Mouse (Mus musculus) forebrain, embryonic 13.5 days (tissue): ENCODE measurements around the gene Dync1h1. TPM values are rescaled to one million over a fixed set of nuclear protein-coding genes. Genes with fewer than 3 reads are reported as not detected.
"Not testable (repeated sequence)": the region's sequence is repeated elsewhere in the genome, so short reads cannot be mapped to it uniquely, and the experiment has no call there.

ENCODE experiments used
- ATAC-seq: fragments of 200-750 bp; cut with Nextera tagmentation; 2 replicates; pipeline ENCODE4 v1.8.0; 2017
- H3K27ac ChIP-seq: fragments of 300-500 bp; sonication (generic); 2 replicates; pipeline ENCODE4 v1.5.1; 2015; ENCODE audit warnings: inconsistent platforms, mild to moderate bottlenecking, moderate library complexity
- H3K27me3 ChIP-seq: fragments of 300-500 bp; sonication (generic); 2 replicates; pipeline ENCODE4 v1.6.1; 2015; ENCODE audit warnings: mild to moderate bottlenecking, inconsistent platforms
- H3K36me3 ChIP-seq: fragments of 300-500 bp; sonication (generic); 2 replicates; pipeline ENCODE4 v1.6.1; 2015; ENCODE audit warnings: mild to moderate bottlenecking, inconsistent platforms; ENCODE audit not compliant: poor library complexity, severe bottlenecking
- H3K4me1 ChIP-seq: fragments of 300-500 bp; sonication (generic); 2 replicates; pipeline ENCODE4 v1.6.1; 2015; ENCODE audit warnings: inconsistent platforms
- H3K4me2 ChIP-seq: fragments of 300-500 bp; sonication (generic); 2 replicates; pipeline ENCODE4 v1.6.1; 2015; ENCODE audit warnings: inconsistent platforms, mild to moderate bottlenecking, moderate library complexity
- H3K4me3 ChIP-seq: fragments of 300-500 bp; sonication (generic); 2 replicates; pipeline ENCODE4 v1.5.1; 2015; ENCODE audit warnings: mild to moderate bottlenecking, inconsistent platforms
- H3K9ac ChIP-seq: fragments of 300-500 bp; sonication (generic); 2 replicates; pipeline ENCODE4 v1.6.1; 2015; ENCODE audit warnings: mild to moderate bottlenecking, inconsistent platforms
- H3K9me3 ChIP-seq: fragments of 300-500 bp; sonication (generic); replicated peaks from 2 replicates; pipeline ENCODE4 v1.6.1; 2016; ENCODE audit warnings: inconsistent platforms
- WGBS: fragments of 180-500 bp; shearing (Covaris S2); methylation state at CpG from one replicate; pipeline ENCODE4 v1.1.7; 2015; 5-methylcytosine and 5-hydroxymethylcytosine counted together
- polyA plus RNA-seq: library from polyadenylated mRNA; unstranded; fragments of >200 nt; fragmentation: Nextera tagmentation; extraction: Ambion mirVana; gene quantifications from 2 replicates; pipeline ENCODE4 v1.2.1, GENCODE M21; 2015

Dync1h1 gene
- polyA plus RNA-seq, 1 experiment from 2014 or later = 76.3 TPM

DNA sequence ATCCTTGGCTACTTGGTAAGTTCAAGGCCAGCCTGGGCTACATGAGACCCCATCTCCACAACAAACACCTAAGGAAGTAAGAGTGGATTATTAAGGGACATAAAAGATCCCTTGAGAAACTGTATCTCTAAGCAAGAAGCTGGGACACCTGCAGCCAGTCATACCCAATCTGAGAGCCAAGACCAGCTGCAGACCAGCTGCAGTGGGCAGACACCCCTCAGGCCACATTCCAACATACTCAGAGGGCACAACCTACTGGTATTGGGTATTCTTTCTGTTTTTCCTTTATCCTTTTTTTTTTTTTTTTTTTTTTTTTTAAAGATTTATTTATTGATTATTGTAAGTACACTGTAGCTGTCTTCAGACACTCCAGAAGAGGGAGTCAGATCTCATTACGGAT is 82.3 kb downstream of the Dync1h1 start:
- H3K4me2 ChIP-seq = no peak overlapping the region
- no peak overlapping the region for H3K9ac ChIP-seq
- no peaks in the 10 kb centered on the region for H3K27me3 ChIP-seq
- no peak overlapping the region for H3K4me3 ChIP-seq
- no peaks in the 10 kb centered on the region for H3K9me3 ChIP-seq
- peaks cover 31% of the 10 kb centered on the region for H3K36me3 ChIP-seq
- H3K4me1 ChIP-seq = peaks cover 11% of the 10 kb centered on the region; the same call in 1 of the 2 replicates
- no CpG with 5 or more reads among the region's 1 CpGs for WGBS
- no peak for ATAC-seq
- H3K27ac ChIP-seq = no peak overlapping the region

DNA sequence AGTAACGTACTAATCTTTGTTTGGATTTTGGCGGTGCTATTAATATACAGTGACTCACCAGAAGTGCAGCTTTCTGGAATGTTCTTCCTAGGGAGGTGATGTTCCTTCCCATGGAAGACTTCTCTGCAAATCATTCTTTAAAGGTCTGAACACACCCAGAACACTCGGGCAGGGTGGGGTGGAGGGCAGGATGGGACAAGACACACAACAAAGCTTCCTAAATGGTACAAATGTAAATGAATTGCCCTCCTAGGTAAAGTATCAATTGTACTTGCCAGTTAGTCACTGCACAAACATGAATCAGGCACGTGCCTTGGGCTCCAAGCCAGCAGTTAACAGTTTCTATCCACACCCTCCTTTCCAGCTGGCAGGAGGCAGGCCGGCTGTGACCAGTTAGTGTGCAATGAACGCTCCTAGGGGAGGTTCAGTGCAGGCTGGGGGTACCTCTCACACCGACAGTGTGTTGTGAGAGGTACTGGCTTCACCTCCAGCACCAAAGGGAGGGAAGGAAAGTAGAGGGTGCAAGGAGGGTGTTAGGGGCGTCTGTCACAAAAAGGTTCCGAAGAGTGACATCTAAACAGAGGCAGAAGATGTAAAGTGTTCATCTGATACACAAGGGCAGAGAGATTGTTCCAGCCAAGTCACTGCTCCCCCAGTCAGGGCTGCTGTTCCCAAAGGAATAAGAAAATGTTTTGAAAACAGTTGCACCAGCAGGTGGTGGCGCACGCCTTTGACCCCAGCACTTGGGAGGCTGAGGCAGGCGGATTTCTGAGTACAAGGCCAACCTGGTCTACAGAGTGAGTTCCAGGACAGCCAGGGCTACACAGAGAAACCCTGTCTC is 86.9 kb downstream of the Dync1h1 start:
- H3K27ac ChIP-seq = peak overlapping the region; percentile 40; the same call in 1 of the 2 replicates
- H3K36me3 ChIP-seq = peaks cover 67% of the 10 kb centered on the region
- peak; percentile 57; the same call in 1 of the 2 replicates for ATAC-seq
- H3K4me2 ChIP-seq = no peak overlapping the region
- H3K27me3 ChIP-seq = no peaks in the 10 kb centered on the region
- H3K4me1 ChIP-seq = peaks cover 7% of the 10 kb centered on the region; the same call in 1 of the 2 replicates
- H3K9ac ChIP-seq = no peak overlapping the region
- no peaks in the 10 kb centered on the region for H3K9me3 ChIP-seq
- 73% methylated on average over 12 of the region's 12 CpGs for WGBS
- no peak overlapping the region for H3K4me3 ChIP-seq

DNA sequence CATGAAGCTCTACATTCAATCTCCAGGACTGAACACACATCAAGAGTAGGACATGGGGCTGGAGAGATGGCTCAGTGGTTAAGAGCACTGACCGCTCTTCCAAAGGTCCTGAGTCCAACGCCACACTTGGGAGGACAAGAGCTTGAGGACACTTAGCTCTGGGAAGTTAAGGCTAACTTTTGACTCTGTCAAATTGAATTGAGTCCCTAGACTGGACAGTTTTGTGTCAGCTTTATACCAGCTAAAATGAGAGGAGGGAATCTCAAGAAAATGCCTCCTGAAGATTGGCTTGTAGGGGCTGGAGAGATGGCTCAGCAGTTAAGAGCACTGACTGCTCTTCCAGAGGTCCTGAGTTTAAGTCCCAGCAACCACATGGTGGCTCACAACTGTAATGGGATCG is 87.7 kb downstream of the Dync1h1 start:
- Histone ChIP-seq H3K36me3 (peaks cover 73% of the 10 kb centered on the region), H3K4me1 (peaks cover 13% of the 10 kb centered on the region; the same call in 1 of the 2 replicates)
- 86% methylated on average over 3 of the region's 3 CpGs for WGBS
- H3K4me2 ChIP-seq, H3K27ac ChIP-seq, H3K9me3 ChIP-seq, ATAC-seq, H3K4me3 ChIP-seq, H3K9ac ChIP-seq, H3K27me3 ChIP-seq: not testable (repeated sequence)

DNA sequence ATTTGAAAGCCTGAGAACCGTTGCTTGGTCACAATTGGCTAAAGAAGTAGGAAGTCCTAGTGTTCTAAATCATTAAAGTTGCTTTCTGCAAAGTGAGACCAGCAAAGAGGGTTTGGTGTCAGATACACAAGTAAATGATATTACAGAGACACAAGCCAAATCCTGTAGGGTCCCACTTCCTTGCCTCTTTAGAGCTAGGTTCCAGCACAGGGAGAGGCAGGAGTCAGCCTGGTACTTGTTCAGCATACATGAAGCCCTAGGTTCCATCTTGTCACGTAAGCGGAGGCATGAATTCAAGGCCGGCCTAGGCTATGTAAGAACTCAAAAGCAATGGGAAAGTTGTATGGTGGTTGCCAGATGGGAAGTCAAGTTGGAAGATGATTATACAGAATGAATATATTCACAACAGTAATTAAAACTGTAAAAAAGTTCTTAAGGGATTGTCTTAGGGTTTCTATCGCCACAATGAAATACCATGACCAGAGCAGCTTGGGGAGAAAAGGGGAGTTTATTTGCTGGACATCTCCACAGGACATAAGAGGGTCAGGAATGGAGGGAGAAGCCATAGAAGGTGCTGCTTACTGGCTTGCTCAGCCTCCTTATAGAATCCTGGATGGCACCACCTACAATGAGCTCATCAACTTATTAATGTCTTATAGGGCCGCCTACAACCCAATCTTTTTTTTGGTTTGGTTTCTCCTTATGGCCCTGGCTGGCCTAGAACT is 88.8 kb downstream of the Dync1h1 start:
- Histone ChIP-seq H3K9ac (no peak overlapping the region), H3K9me3 (no peaks in the 10 kb centered on the region), H3K4me1 (peaks cover 22% of the 10 kb centered on the region), H3K27ac (no peak overlapping the region), H3K4me3 (no peak overlapping the region), H3K36me3 (peaks cover 81% of the 10 kb centered on the region), H3K27me3 (no peaks in the 10 kb centered on the region), H3K4me2 (no peak overlapping the region)
- ATAC-seq = no peak
- 87% methylated on average over 6 of the region's 6 CpGs for WGBS

DNA sequence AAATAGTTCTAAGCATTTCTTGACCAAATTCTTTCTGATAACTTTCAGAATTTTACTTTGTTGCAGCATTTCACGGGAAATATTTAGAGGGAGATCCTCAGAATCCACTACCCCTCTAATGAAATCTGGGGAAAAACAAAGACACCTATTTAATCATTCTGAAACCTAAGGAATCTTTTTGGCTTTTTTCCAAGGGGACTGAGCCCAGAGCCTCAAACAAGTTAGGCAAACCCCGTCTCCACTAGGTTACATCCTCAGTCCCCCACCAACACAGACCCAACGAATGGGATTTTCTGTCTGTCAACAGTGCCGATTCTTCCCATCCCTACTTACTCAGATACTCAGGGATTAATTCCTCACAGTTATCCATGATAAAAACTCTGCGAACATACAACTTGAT is 92.1 kb downstream of the Dync1h1 start:
- H3K4me3 ChIP-seq, H3K9me3 ChIP-seq, H3K9ac ChIP-seq, H3K27me3 ChIP-seq, ATAC-seq, H3K27ac ChIP-seq: not testable (repeated sequence)
- Histone ChIP-seq H3K4me1 (peaks cover 21% of the 10 kb centered on the region), H3K4me2 (peak overlapping the region; percentile 24; the same call in 1 of the 2 replicates), H3K36me3 (peaks cover 53% of the 10 kb centered on the region)
- 58% methylated on average over 5 of the region's 5 CpGs for WGBS

DNA sequence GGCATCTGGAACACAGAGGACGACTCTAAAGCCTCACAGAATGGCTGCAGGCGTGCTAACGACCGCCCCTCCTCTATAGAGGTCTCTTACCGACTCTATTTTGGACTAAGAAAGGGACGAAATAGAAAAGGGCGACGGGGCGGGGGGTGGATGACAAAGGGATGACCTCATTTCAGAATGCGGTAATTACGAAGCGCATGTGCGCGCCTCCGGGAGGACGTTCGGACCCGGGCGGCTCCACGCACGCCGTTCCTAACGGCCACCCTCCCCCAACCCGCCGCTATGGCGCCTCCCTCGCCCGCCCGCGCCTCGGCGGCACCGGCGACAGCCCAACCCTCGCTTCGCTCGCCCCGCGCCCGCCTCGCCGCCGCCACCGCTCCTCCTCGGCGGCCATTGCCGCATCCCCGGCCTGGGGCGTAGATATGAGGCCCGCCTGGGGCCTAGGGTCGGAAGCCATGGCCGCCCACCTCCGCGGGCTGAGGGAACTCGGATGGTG is 94.5 kb downstream of the Dync1h1 start:
- Histone ChIP-seq H3K36me3 (peaks cover 29% of the 10 kb centered on the region), H3K9me3 (no peaks in the 10 kb centered on the region), H3K27ac (peak overlapping the region; percentile 97), H3K4me3 (peak overlapping the region; percentile 98), H3K27me3 (peaks cover 3% of the 10 kb centered on the region; the same call in 1 of the 2 replicates), H3K4me1 (peaks cover 20% of the 10 kb centered on the region), H3K4me2 (peak overlapping the region; percentile 68), H3K9ac (peak overlapping the region; percentile 99)
- under 1% methylated on average over 48 of the region's 55 CpGs for WGBS
- peak; percentile 36; the same call in 1 of the 2 replicates for ATAC-seq

DNA sequence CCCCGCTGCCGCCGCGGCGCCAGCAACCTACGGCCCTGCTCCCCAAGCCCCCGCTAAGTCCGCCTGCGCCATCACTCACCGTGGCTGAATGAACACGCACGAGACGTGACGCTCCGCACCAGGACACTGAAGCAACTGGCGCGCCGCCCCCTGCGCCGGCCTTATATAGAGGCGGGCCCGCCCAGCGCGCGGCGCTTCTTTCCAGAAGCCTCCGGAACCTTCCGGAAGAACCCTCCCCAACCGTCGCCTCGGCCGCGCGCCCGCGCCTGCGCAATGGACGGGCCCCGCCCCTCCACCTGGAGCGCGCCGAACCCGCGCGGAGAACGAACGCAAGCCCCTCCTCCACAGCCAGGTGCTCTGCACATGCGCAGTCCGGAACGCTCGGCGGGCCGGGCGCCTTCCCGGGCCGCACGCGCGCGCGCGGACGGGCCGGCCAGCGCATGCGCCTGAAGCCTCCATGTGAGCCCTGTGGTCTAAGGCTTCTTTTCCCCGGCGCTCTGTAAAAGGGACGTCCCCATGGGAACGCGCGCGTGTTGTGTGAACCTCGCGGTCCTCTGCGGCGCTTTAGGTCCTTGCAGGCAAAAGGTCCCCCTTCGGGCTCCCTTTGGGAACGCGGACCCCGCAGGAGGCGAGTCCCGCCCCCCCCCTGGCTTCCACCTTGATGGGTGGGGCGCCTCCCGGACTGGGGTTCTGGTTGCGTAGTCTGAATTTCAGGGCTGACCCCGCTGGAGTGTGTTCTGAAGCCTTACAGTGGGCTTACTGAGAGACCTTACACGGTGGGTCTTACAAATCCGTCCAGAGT is 95.1 kb downstream of the Dync1h1 start:
- H3K9me3 ChIP-seq = no peaks in the 10 kb centered on the region
- peak overlapping the region; percentile 68 for H3K4me2 ChIP-seq
- peak; percentile 96 for ATAC-seq
- peak overlapping the region; percentile 98 for H3K4me3 ChIP-seq
- WGBS = under 1% methylated on average over 89 of the region's 89 CpGs
- H3K27me3 ChIP-seq = peaks cover 3% of the 10 kb centered on the region; the same call in 1 of the 2 replicates
- peaks cover 27% of the 10 kb centered on the region for H3K36me3 ChIP-seq
- H3K27ac ChIP-seq = peak overlapping the region; percentile 97
- H3K9ac ChIP-seq = peak overlapping the region; percentile 99
- peaks cover 20% of the 10 kb centered on the region for H3K4me1 ChIP-seq

DNA sequence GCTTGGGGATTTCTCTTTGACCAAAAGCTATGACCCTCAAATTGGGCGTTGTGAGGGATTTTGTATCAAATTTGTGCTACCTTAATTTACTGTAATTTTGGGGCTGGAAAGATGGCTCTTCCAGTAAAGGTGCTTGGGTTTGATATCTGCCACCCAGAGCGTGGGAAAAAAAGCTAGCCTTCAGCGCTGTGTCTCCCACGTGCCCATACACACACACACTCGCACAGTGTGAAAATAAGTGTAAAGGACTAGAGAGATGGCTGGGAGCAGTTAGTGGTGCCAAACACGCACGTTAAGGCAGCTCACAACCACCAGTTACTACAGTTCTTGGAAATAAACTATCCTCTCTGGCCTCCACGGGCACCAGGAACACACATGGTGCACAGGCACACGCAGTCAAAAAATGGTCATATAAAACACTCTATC is 95.7 kb downstream of the Dync1h1 start:
- WGBS = 47% methylated on average over 9 of the region's 9 CpGs
- Histone ChIP-seq H3K4me3 (peak overlapping the region; percentile 98), H3K9ac (peak overlapping the region; percentile 85), H3K4me1 (peaks cover 20% of the 10 kb centered on the region), H3K4me2 (peak overlapping the region; percentile 67), H3K27me3 (peaks cover 3% of the 10 kb centered on the region; the same call in 1 of the 2 replicates), H3K36me3 (peaks cover 21% of the 10 kb centered on the region), H3K9me3 (no peaks in the 10 kb centered on the region), H3K27ac (peak overlapping the region; percentile 81)
- no peak for ATAC-seq

DNA sequence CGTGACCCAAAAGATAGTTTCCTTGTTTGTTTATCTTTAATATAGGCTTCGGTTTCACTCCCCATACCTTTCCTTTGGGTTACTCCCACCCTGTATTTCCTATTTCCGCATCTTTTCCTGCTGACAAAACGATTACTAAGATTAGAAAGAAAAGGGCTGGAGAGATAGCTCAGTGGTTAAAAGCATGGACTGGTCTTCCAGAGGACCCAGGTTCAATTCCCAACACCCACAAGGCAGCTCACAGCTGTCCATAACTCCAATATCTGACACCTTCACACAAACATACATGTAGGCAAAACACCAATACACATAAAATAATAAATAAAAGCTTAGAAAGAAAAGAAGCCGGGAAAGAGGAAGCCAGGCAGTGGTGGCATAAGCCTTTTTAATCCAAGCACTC is 96.2 kb downstream of the Dync1h1 start:
- no peak overlapping the region for H3K27ac ChIP-seq
- 71% methylated on average over 5 of the region's 5 CpGs for WGBS
- H3K9ac ChIP-seq = no peak overlapping the region
- H3K27me3 ChIP-seq = peaks cover 3% of the 10 kb centered on the region; the same call in 1 of the 2 replicates
- no peak overlapping the region for H3K4me2 ChIP-seq
- H3K36me3 ChIP-seq = peaks cover 19% of the 10 kb centered on the region
- no peaks in the 10 kb centered on the region for H3K9me3 ChIP-seq
- no peak for ATAC-seq
- H3K4me3 ChIP-seq = no peak overlapping the region; the same call in 1 of the 2 replicates
- H3K4me1 ChIP-seq = peaks cover 20% of the 10 kb centered on the region

DNA sequence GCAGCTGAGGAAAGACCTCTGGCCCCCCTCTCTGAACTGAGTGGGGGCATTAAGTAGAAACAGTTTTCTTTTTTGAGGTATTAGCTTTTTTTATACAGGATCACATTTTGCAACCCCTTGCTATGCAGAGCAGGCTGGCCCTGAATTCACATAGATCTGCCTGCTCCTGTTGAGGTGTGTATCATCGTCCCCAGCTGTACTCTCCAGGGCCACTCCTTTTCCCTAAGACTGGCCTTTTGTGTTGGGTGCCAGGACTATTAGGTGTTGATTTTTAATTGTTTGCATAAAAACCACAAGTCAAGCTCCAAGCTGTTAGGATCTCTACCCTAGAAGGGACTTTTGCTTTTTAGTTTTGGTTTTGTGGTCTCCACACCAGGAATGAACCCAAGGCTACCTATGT is 96.8 kb downstream of the Dync1h1 start:
- 95% methylated on average over 1 of the region's 1 CpGs for WGBS
- peaks cover 14% of the 10 kb centered on the region for H3K36me3 ChIP-seq
- no peak for ATAC-seq
- no peak overlapping the region for H3K9ac ChIP-seq
- no peak overlapping the region for H3K4me2 ChIP-seq
- no peak overlapping the region for H3K4me3 ChIP-seq
- H3K27me3 ChIP-seq = peaks cover 3% of the 10 kb centered on the region; the same call in 1 of the 2 replicates
- H3K9me3 ChIP-seq = no peaks in the 10 kb centered on the region
- peaks cover 20% of the 10 kb centered on the region for H3K4me1 ChIP-seq
- H3K27ac ChIP-seq = no peak overlapping the region

DNA sequence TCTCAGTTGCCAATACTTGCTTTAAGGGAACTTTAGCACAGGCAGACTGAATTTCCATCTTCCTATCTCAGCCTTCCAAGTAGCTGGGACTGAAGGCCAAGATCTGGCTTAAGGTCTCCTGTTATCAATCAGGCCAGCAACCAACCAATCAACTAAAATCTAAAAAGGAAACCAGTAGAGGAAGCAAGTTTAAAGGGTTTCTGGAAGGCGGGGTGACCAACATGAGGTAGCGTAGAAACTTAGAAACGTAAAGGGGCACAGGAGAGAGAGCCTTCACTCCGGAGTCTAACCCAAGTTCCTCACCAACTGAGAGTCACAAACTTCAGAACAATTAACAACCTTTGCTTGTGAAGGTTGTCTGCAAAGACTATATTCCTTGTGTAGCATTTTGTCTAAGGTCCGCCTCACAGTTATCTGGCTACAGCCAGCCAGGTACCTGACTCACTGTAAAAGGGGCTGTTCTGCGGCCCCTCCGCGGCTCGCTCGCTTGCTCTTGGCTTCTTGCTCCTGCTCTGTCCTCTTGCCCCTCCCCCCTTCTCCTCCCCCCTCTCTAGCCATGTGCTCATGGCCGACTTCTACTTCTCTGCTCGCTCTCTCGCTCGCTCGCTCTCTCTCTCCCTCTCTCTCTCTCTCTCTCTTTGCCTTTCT is 97.4 kb downstream of the Dync1h1 start:
- Histone ChIP-seq H3K9me3 (no peaks in the 10 kb centered on the region), H3K9ac (peak overlapping the region; percentile 26; the same call in 1 of the 2 replicates), H3K36me3 (peaks cover 10% of the 10 kb centered on the region), H3K4me1 (peaks cover 17% of the 10 kb centered on the region), H3K27ac (no peak overlapping the region), H3K4me2 (no peak overlapping the region), H3K4me3 (no peak overlapping the region), H3K27me3 (peaks cover 3% of the 10 kb centered on the region; the same call in 1 of the 2 replicates)
- no peak for ATAC-seq
- WGBS = 49% methylated on average over 15 of the region's 15 CpGs
